Mouse (Mus musculus) c-Kit-positive CD71-positive TER-119-positive erythroid progenitor cells, embryonic 14.5 days (primary cell): ENCODE measurements around the gene Olfr316.
"Not testable (repeated sequence)": the region's sequence is repeated elsewhere in the genome, so short reads cannot be mapped to it uniquely, and the experiment has no call there.

ENCODE experiments used
- DNase-seq: peaks from one replicate; pipeline ENCODE4 v3.0.0-alpha.2; 2013; ENCODE audit warnings: low spot score

The Olfr316 gene

GRCm38 (mm10) chr11:58752434-58752833 lies at the start of gene Olfr316:
Gene Olfr316, plus strand, starts transcription at chr11:58752734.
- no peak for DNase-seq

- no peak for DNase-seq
Observed at GRCm38 (mm10) chr11:58709086-58709485, 43.4 kb upstream of the Olfr316 start.

GRCm38 (mm10) chr11:58717723-58718122 lies 34.8 kb upstream of the Olfr316 start:
- not testable (repeated sequence) for DNase-seq

- DNase-seq, result no peak
Observed at GRCm38 (mm10) chr11:58719701-58720100, 32.8 kb upstream of the Olfr316 start.

- DNase-seq, result no peak
Observed at GRCm38 (mm10) chr11:58723914-58724313, 28.6 kb upstream of the Olfr316 start, which contains the start of gene Olfr318. Gene Olfr318, minus strand, starts transcription at chr11:58724014.

- DNase-seq, result not testable (repeated sequence)
Observed at GRCm38 (mm10) chr11:58727896-58728650, 24.5 kb upstream of the Olfr316 start.

- DNase-seq, result no peak
Observed at GRCm38 (mm10) chr11:58733372-58733771, 19.2 kb upstream of the Olfr316 start.

- no peak for DNase-seq
Observed at GRCm38 (mm10) chr11:58738792-58739262, 13.7 kb upstream of the Olfr316 start, which contains the start of gene Olfr317. Gene Olfr317, minus strand, starts transcription at chr11:58739212.

- not testable (repeated sequence) for DNase-seq
Observed at GRCm38 (mm10) chr11:58751096-58751495, 1.4 kb upstream of the Olfr316 start.

- no peak for DNase-seq
Observed at GRCm38 (mm10) chr11:58772888-58773287, 20.4 kb downstream of the Olfr316 start, which contains the start of gene Olfr315. Gene Olfr315, plus strand, starts transcription at chr11:58773188.

GRCm38 (mm10) chr11:58782480-58783089 lies 30.1 kb downstream of the Olfr316 start, which contains the start of gene Olfr314:
Gene Olfr314, plus strand, starts transcription at chr11:58782952.
- no peak for DNase-seq

GRCm38 (mm10) chr11:58784182-58784581 lies 31.6 kb downstream of the Olfr316 start:
- no peak for DNase-seq

- no peak for DNase-seq
Observed at GRCm38 (mm10) chr11:58787651-58788050, 35.1 kb downstream of the Olfr316 start.

- DNase-seq, result no peak
Observed at GRCm38 (mm10) chr11:58788346-58788745, 35.8 kb downstream of the Olfr316 start.

GRCm38 (mm10) chr11:58789532-58789931 lies 37.0 kb downstream of the Olfr316 start:
- DNase-seq, result no peak

GRCm38 (mm10) chr11:58790053-58790452 lies 37.5 kb downstream of the Olfr316 start:
- DNase-seq, result no peak

GRCm38 (mm10) chr11:58790646-58791045 lies 38.1 kb downstream of the Olfr316 start:
- no peak for DNase-seq

GRCm38 (mm10) chr11:58795856-58796255 lies 43.3 kb downstream of the Olfr316 start:
- DNase-seq, result no peak

GRCm38 (mm10) chr11:58796850-58797249 lies 44.3 kb downstream of the Olfr316 start:
- DNase-seq, result no peak

- DNase-seq, result no peak
Observed at GRCm38 (mm10) chr11:58799747-58800146, 47.2 kb downstream of the Olfr316 start.

GRCm38 (mm10) chr11:58801558-58802228 lies 49.2 kb downstream of the Olfr316 start, which contains the start of gene Fam183b:
Gene Fam183b, minus strand, starts transcription at chr11:58801960.
- no peak for DNase-seq

GRCm38 (mm10) chr11:58803871-58804270 lies 51.3 kb downstream of the Olfr316 start:
- no peak for DNase-seq
